Mouse (Mus musculus) layer of hippocampus, adult 18-20 months (tissue): Measurements from ENCODE around the gene Farp1. TPM values are rescaled to one million over a fixed set of nuclear protein-coding genes. Genes with fewer than 3 reads are reported as not detected.

Experiments used
- DNase-seq, 2 experiments: peaks; one replicate each; pipeline ENCODE4 v3.0.0; 2022; ENCODE audit warnings: low spot score in 2 of 2
- total RNA-seq, 2 experiments: library from RNA; stranded (reverse); gene quantifications; 2 replicates each; pipeline ENCODE4 v1.2.3; 2021

Gene Farp1
- total RNA-seq, 2 experiments from 2014 or later = 92.2 to 98.8 TPM

DNA sequence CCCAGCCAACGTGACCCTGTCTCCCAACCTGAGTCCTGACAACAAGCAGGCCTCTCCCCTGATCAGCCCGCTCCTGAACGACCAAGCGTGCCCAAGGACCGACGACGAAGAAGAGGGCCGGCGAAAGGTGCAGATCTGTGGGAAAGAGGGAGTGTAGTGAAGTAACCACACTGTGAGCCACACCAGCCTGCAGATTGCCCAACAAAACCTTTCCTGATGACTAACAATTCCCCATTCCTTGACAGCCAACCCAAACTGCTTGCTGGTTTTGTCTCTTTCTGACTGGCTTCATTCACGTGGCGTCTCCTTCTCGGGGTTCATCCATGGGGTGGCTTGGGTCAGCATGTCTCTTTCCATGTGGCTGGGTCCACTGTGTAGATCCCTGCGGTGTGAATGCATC, 220.5 kb downstream of the Farp1 start:
- no peak for DNase-seq

DNA sequence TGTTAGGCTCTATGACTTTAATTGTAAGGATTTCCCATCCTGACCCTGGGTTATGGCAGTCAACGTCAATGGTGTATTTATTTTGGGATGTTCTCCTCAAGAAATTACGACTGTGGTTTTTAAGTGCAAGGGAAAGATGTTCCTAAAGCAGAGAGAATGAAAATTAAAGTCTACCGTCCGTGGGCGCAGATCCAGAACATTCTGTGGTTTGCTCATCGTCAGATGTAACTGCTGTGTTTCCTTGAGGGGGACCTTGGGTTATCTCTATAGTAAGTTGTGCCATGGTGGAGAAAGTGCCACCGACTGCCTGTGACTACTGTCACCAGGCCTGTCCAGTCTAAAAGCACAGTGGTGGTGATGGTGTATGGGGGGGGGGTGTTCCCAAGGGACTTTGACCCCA, 221.9 kb downstream of the Farp1 start:
- no peak for DNase-seq

DNA sequence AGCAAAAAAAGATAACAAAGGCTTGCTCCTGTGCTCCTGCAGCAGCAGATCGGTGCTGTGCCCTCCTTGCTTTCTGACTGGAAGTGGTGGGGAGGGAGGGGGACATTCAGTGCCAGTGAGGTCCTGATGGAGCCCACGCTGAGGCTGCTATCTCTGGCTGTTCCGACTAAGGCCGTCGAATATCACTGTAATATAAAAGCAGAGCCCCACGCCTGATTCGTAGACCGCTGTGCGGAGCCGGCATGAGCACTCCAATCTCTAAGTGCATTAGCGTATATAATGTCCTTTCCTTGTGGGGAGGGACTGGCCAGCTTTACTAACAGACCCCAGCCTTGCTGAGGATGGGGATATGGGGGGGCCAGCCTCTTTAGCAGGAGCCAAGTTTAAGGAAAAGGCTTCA, 224.3 kb downstream of the Farp1 start:
- DNase-seq = no peak

DNA sequence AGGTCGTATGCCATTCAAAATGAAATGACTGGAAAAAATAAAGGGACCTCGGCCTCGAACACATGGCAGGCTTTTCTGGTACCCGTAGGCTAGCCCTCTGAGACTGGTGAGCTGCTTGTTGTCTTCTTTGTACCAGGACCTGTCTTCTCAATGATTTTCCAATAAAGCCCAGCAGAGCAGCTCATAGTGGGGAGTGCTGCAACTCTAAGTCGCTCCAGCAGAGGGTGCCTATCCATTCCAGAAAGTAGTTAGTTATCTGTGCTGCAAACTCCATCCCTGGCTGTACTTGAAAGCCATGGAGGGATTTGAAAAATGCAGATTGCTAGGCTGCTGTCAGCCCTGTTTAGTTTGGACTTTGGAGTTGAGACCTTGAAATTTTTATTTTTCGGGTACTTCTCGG, 224.8 kb downstream of the Farp1 start:
- peak in 1 of 2 experiments; percentile 79 for DNase-seq

DNA sequence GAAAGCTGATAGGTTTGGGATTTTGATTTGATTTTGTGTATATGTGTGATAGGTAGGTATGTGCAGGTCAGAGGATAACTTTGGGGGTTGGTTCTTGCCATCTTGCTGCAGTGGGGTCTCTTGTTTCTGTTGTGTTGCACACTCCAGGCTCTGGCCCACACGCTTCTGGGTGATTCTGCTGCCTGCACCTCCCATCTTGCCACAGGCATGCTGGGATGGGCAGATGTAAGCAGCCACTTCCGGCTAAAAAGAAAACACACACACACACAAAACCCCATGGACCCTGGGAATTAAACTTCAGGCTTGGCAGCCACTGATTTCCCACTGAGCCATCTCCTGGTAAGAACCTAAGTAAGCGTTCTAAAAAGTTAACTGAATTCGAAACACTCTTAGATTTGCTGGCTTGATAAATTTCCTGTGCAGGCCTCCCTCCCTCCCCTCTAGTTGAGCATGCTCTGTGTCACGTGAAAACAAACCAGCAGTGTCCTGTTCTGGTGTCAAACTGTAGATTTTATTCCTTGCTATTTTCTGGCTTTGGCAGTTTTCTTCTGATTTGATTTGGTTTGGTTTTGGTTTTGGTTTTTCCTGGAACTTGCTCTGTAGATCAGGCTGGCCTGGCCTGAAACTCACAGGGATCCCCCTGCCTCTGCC, 226.4 kb downstream of the Farp1 start:
- no peak for DNase-seq

DNA sequence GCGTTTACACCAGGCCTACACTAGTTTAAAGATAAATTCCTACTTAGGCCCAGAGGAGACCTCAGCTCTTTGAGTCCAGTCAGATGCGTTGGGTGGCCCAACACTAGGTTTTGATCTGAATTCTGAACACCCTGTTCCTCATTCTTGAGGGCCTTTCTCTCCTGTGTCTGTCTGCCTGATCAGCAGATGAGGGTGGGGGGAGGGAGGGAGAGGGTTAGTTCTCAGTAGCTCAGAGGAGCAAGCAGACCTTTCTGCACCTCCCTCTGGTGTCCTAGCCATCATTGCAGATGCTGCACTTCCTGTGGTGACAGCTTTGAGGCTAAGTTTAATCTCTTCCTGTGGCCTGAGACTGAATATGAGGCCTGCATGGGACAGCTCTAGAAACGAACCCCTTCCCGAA, 227.6 kb downstream of the Farp1 start:
- DNase-seq = no peak

DNA sequence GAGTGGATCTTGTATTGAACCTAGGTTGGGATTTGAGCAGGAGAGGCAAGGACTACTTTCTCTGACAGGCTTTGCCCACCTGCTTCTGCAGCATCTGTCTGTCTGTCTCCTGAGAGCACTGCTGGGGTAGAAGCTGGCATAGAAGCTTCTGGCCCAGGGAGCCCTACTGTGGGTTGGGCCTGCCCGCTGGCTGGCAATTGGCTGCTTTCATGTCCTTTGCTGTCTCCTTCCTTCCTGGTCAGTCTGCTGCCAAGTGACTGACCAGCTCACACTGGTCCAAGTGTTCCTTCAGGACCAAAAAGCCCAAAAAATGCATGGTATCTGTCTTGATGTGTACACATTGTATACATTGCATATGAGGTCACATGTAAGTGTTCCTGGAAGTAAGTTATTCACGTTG, 228.9 kb downstream of the Farp1 start:
- no peak for DNase-seq

DNA sequence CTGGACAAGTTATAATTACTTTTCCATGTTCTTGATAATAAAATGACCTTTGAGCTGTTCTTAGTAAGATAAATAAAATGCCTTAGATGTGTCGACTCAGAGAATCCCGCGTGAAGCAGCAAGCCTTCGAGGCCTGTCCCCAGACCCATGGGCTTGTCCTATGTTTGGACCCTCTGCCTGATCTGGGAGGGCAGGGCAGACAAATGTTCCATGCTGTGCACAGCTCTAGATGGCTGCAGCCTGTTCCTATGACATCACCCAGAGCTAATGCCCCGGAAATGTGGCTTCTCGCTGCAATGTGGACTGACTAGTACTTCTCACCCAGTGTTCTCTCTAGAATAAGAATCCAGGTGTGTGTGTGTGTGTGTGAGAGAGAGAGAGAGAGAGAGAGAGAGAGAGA, 229.5 kb downstream of the Farp1 start:
- no peak for DNase-seq

DNA sequence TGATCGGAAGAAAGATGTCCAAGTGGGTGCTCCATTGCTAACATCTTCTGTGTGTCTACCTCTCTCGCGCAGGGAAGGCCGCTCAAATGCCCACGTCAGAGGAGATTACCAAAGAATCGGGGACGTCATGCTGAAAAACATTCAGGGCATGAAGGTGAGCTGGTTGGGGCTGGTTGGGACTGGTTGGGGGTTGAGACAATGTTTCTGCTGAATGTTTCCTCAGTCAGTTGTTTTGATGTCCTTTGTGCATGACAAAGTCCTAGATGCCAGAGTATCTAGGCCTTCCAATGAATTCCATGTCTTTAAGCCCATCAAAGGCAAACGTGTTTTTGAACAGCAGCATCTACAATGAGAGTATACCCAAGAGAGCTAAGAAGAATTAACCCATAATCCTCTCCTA, 232.8 kb downstream of the Farp1 start:
- no peak for DNase-seq

DNA sequence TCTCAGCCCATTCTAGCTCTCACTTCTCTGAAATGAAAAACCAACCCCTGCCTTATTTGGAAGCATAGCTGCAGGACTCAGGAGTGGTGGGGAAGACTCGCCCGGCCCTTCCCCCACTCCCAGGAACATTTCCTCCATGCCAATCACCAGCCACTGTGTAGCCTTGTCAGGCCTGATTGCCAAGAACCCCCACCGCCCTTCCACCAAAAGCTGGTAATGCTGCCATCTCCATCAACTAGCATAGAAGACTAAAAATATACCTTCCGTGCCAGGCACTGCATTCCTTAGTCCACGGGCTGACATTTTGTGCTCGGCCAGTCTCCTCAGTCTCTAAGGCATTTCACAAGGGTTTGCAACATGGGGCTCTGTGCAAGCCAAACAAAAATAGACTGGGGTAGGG, 235.5 kb downstream of the Farp1 start:
- no peak for DNase-seq

DNA sequence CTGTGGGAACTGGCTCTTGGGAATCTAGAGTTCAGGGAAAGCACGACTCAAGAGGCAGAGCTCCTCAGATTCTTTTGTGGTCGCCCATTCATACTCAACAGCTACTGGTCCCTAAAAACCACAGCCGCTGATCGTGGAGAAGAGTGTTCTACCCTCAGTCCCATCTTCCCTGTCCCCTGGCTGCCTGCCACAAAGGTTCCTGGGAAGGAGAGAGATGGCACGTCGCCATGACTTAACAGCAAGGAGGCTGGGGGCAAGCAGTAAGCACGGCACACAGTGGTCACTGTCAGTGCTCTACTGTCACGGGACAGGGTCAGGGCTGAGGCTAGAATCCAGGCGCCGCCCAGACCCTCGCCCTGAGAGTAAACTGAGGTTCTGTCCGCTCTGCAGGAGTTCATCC, 240.0 kb downstream of the Farp1 start:
- no peak for DNase-seq

DNA sequence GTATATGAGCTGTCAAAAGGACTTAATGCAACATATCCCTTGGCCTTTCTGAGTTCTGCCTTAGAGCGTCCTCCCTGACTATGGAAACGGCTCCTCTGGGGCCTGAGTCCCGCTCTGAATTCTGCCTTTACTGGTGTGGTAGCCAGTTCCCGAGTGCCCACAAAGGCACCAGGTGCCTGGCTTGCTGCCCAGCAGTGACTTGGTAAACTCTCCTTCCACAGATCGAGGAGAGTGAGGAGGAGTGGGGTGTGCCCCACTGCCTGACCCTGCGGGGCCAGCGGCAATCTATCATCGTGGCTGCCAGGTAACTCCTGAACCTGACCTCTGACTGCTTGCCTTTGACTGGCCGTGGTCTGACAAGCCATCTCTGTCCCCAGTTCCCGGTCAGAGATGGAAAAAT, 241.0 kb downstream of the Farp1 start:
- DNase-seq = no peak

DNA sequence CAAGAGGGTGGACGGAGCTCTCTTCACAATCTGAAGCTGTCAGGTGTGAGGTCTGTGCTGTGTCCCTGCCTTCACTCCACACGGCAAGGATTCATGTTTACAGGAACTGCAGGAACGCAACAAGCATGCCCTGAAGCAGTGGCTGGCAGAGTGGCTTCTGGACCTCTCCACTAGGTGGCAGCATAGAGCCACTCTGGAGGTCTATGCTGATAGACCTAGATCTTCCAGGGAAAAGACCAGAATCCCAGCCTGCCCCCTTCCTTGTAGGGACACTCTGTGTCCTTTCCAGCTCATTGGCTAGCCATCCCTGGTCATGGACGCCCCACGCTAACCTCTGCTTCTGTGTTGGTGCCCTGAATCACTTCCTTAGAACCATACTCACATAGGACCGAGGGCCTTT, 244.1 kb downstream of the Farp1 start:
- peak; percentile 74 to 90 for DNase-seq

DNA sequence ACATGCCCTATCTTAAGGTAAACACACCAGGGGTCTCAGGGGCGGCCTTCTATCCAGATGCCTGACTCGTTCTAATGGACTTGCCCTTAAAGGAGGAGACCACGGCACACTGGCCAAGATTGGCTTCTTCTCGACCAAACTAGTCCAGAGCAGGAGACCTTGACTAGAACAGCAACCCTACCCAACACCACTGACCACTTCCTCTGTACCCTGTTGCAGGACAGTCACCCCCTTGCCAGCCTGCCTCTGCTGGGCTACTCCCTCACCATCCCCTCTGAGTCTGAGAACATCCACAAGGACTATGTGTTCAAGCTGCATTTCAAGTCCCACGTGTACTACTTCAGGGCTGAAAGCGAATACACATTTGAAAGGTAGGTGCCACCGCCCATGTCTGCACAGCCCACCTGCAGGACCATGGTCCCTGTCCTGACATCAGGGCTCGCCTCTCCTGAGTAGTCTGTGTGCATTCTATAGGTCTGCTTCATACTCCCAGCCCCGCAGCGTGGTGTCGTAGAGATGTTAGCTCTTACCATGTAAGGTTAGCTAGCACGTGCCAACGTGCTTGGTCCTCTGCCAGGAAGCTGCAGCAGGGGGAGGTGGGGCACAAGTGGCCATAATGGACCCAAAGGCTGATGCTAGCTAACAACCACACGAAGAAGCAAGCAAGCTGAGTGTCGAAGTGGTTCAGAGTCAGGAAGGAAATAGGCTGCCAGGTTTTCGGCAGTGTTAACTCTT, 245.8 kb downstream of the Farp1 start:
- DNase-seq = no peak

DNA sequence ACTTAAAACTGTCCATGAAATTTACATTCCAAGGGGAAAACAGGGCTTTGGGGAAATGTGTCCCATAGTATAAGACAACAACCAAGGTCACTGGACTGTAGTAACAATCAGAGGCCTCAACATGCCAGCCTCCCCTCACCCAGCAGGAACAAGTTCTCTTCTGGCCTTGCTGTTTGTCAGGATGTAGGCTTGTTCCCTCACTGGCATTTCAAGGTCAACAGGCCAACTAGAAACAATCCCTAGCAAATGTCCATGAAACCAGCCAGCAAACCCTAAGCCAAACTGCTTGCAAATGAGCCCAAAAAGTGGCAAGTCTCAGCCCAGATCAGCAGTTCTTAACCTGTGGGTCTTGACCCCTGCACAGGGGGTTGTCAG, 246.3 kb downstream of the Farp1 start:
- no peak for DNase-seq

DNA sequence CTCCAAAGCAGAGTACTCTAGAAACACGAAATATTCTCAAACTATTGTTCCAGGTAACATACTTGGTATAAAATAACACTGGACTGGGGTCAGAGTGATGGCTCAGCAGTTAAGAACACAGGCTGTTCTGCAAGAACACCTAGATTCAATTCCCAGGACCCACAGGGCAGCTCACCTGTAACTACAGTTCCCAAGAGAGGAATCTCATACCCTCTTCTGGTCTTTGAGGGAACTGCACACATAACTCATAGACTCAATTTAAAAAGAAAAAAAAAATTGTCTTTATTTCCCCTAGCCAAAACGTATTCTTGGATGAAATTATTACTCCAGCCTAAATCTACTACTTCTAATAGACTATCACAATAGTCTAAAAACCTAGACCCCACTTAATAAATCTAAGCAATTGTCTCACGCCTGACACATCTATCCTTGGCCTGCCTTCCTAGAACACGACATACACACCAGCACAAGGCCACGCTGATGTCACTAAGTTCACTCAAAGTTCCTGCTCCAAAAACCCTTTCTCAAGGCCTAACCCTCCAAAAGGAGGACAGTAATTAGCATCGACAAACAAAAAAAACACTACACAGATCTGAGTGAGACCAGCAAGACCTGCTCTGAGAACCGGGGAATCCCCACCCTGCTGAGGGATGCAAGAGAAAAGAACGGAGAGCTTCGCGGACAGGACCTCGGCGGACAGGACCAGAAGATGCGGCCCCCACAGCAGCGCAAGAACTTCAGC, 250.6 kb downstream of the Farp1 start:
- no peak for DNase-seq

DNA sequence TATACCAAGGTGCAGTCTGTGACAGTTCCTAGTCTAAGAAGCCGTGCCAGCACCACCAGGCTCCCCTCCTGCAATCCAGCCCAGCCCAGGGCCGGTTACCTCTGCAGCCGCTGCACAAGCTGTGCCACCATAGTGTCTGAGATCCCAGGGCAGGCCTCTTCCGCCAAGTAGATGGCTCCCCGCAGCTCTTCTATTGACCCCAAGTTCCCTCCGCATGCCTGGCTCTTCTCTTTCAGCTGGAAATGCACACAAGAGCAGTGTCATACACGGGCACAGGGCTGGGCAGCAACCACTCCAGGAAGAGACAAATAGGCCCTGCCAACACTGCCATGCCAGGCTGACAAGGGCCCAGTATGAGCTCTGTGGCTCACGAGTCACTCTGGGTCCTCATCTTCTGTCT, 256.9 kb downstream of the Farp1 start:
- no peak for DNase-seq

DNA sequence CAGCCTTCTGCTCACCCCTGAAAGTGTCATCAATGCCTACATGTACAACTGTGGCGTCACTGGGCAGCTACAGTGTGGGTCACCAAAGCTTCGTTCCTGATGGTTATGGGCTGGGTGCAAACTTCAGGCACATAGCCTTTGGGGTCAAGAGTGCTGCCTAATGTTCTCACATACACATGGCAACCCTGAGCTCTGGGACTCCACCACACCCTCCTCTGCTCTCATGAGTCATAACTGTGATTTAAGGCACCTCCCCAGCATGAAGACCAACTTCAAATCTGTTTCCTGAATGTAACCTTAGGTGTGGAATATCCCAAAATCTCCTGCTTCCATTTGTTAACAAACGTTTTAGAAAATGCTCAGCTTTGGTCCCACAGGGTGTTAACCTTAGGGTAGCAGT, 257.4 kb downstream of the Farp1 start:
- DNase-seq = no peak

DNA sequence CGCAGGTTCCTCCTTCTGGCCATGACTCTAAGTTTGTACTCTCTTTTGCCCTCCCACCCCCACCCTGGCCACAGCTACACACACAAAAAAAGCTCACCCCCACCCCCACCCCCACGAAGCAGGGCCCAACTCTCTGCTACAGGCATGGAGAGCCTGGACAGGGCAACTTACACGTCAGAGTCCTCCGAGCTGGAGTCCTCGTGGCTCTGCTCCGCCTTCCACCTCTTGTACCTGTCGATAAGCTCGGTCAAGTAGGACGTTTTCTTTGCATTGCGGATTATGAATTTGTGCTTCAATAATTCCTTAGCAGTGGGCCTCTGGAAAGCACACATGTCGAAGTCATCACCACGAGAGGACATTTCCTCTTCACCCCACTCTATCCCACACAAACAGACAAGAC, 259.5 kb downstream of the Farp1 start:
- no peak for DNase-seq

DNA sequence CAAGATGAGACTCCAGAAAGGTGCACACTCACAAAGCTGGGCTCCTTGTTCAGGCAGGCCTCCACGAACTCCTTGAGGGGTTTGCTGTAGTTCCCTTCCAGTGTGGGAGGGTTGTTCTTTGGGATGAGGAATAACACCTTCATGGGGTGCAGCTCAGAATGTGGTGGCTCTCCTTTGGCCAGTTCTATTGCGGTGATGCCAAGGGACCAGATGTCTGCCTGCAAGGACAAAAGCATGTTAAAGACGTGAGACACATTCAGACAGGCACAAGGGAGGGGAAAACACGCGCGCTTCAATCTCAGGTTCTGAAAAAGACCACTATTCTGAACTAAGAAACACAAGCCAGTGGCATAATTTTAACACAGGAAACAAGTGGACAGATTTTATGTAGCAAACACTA, 262.1 kb downstream of the Farp1 start:
- no peak for DNase-seq

DNA sequence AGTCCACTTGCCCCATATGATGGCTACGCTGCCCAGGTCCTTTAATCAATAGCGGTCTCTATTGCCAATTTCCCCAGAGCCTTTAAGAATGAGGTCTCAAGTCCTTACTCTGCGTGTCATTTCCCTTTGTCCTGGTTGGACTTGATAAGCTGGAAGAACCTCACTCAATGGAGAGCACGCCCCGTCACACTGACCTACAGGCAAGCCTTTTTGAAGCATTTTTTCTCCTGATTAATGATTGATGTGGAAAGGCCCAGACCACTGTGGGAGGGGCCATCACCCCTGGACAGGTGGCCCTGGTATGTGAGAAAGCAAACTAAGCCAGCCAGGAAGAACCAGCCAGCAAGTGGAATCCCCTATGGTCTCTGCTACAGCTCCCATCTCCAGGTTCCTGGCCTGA, 263.5 kb downstream of the Farp1 start:
- DNase-seq = no peak

DNA sequence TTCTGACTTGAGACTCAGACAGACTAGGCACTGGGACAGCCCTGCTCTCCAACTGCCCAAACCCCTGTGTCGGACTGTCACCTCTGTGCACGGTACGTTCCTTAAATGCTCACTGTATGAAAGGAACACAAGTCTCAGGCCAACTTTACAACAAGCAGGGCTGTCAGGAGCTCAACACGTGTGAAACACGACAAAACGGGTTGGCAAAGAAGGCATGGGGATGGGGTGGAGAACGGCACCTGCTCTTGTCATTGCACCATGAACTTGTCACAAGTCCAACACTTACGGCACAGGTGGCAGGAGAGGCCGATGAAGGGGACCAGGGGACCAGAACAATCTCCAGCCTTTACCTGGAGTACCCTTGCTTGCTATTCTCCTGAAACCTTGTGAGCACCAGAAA, 264.1 kb downstream of the Farp1 start:
- no peak for DNase-seq

DNA sequence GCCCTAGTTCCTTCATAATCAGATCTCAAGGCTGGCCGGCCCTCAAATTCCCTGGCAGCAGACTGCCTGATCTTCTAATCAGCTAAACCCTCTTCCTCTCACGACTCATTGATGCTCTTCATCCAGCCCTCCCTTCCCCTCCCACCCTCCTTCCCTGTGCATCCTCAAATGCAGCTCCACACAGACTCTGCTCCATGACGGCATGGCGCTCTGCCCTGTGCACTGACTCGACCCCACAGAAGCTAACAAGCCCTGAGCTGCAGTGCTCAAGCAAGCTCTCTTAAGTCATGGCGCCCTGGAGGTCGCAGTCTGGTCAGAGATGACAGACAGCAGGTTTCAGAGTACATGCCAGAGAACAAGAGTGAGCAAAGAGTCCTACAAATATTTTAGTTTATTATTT, 269.5 kb downstream of the Farp1 start:
- no peak for DNase-seq
